Mouse (Mus musculus): ENCODE results near the gene Gm16223. TPM values are rescaled to one million over a fixed set of nuclear protein-coding genes. Genes with fewer than 3 reads are reported as not detected.
A peak's percentile ranks its signal among the peaks of the same experiment; 100 is the strongest.

Gm16223 gene
- total RNA-seq (2021): under 1 TPM in 1 of 2 experiments, not detected in 1; 0.14 TPM
- long read RNA-seq, experiment 1: 0 reads
- long read RNA-seq, experiment 2: 0 reads

- no peak within 1 kb of the TSS for H3K27ac ChIP-seq
- intact Hi-C loops (cut with DNase I): no loop called here
- TF ChIP-seq CTCF (IDR thresholded peaks at IDR 0.05): no peak
- no peak within 1 kb of the TSS for H3K4me3 ChIP-seq
- no peak for DNase-seq (ENCODE audit: extremely low spot score in 1 of 2, low spot score in 2 of 2)
Measured at GRCm38 (mm10) chr5:42067476-42068187, at the start of gene Gm16223. Gene Gm16223 (plus strand): TSS chr5:42067960.

- intact Hi-C loops (cut with DNase I): no loop called here
- Histone ChIP-seq H3K27ac (no peak overlapping the region), H3K4me3 (no peak overlapping the region)
- DNase-seq (ENCODE audit: extremely low spot score in 1 of 2, low spot score in 2 of 2): no peak
- no peak for TF ChIP-seq CTCF (IDR thresholded peaks at IDR 0.05)
Measured at GRCm38 (mm10) chr5:42022029-42022428, 45.7 kb upstream of the Gm16223 start.

- no peak for TF ChIP-seq CTCF (IDR thresholded peaks at IDR 0.05)
- intact Hi-C loops (cut with DNase I): no loop called here
Measured at GRCm38 (mm10) chr5:42023521-42023920, 44.2 kb upstream of the Gm16223 start.

DNA sequence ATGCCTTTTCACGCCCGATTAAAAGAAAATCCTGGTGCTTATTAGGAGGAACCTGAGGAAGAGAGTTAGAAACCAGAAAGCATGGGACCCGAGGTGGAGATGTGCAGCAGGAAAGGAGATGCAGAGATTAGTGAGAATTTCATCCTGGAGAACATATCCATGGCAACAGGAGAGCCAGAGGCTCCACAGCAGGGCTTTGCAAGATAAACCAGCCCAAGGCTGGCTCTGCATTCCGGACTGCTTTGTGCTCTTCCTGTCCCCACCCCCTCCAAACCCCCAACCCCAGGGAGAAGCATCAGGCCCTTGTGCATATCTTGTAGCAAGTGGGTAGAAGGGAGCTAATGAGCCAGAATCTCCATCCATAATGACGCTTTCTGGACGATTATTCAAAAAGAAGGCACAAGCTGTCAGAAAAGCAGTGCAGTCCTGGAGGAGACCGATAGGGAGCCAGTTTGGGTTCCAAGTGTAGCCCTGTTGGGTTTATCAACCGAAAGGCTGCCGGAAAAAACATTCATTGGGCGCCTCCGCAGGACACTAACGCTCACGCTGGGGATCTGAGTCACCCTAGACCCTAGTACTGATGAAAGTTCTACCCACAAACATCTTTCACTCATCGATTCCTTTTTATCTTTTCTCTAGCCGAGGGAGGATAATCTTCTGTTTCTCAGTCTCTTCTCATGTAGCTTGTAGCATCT is 31.2 kb upstream of the Gm16223 start:
- DNase-seq (ENCODE audit: extremely low spot score in 1 of 2, low spot score in 2 of 2): peak in 1 of 2 experiments; percentile 11

More at GRCm38 (mm10) chr5:42023521-42023920, 44.2 kb upstream of the Gm16223 start:
- Histone ChIP-seq H3K27ac (no peak overlapping the region), H3K4me3 (no peak overlapping the region)
- DNase-seq (ENCODE audit: extremely low spot score in 1 of 2, low spot score in 2 of 2): no peak

DNA sequence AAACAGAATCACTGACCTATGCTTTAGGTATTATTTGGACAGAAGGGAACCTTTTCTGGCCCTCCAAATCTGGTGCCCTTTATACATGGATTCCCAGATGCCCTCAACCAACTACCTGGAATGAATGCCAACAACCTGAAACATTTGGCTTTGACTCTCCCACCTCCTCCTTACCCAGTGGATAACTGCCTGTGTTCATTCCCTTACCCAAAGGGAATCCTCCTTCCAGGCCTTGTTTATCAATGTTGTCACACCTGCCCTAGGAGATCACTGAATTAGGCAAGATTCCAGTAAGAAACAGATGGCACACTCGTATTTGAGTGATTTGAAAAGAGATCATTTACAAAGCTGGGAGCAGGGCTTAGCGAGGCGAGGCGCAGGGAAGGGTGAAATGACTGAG is 13.1 kb upstream of the Gm16223 start:
- no peak for DNase-seq (ENCODE audit: extremely low spot score in 1 of 2, low spot score in 2 of 2)
- no peak overlapping the region for H3K4me3 ChIP-seq
- TF ChIP-seq CTCF (IDR thresholded peaks at IDR 0.05): no peak
- no peak overlapping the region for H3K27ac ChIP-seq
- intact Hi-C loops (cut with DNase I): no loop called here

More for the DNA sequence above, 31.2 kb upstream of the Gm16223 start:
- no peak overlapping the region for H3K4me3 ChIP-seq
- no peak overlapping the region for H3K27ac ChIP-seq
- TF ChIP-seq CTCF (IDR thresholded peaks at IDR 0.05): peak; percentile 9; the same call in 1 of the 2 replicates
- intact Hi-C loops (cut with DNase I): no loop called here

DNA sequence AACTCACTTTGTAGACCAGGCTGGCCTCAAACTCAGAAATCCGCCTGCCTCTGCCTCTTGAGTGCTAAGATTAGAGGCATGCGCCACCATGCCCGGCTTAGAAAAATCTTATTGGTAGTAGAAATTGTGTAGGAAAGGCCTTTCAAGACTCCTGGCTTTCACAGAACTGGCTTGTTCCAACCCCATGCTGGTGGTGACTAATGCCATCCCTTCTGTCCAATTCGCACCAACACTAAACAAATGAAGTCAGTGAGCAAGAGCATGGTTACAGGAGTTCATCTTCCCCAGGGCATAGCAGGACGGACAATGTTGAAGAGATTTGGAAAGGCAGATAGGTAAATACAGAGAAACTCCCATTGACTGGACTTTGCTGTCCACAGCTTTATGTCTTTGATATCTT is 12.6 kb upstream of the Gm16223 start:
- no peak overlapping the region for H3K27ac ChIP-seq
- H3K4me3 ChIP-seq: no peak overlapping the region
- no peak for TF ChIP-seq CTCF (IDR thresholded peaks at IDR 0.05)
- no peak for DNase-seq (ENCODE audit: extremely low spot score in 1 of 2, low spot score in 2 of 2)
- intact Hi-C loops (cut with DNase I): no loop called here

DNA sequence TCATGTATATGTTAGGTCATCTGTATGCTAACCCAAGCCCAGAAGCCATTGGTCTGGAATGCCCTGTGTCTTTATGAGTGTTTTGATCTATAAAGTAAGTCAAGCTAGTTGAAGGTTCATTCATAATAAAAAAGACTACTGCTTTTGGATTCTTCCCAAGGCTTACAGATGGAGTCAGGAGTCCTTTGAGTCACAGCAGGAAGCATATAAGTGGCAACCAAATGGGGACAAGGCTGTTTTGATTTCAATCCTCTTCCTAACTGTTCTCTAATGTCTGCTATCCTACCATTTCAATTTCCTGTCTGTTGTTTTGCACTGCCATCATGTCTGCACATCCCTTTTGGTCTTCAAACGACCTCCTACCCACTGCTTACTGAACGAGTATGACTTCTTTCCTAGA is 2.7 kb upstream of the Gm16223 start:
- Histone ChIP-seq H3K4me3 (no peak overlapping the region), H3K27ac (no peak overlapping the region)
- DNase-seq (ENCODE audit: extremely low spot score in 1 of 2, low spot score in 2 of 2): no peak
- no peak for TF ChIP-seq CTCF (IDR thresholded peaks at IDR 0.05)
- intact Hi-C loops (cut with DNase I): no loop called here

DNA sequence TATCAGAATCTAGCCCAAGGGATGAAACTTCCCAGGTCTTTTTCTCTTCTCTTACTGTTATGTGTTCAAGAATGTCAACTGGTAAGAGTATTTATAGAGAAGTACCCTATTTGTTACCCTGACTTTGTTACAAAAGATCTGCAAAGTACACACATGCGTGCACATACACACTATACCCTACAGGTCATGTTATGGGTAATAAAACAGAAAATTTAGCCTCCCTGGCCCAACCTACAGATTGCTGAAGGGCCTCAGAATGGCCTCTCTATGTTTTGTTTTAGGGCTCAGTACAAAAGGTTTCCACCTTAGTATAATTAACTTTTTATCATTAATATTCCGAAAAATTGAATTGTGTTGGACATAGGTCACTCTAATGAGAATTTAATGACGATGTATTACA is 685 bp upstream of the Gm16223 start:
- no peak for DNase-seq (ENCODE audit: extremely low spot score in 1 of 2, low spot score in 2 of 2)
- intact Hi-C loops (cut with DNase I): no loop called here
- no peak for TF ChIP-seq CTCF (IDR thresholded peaks at IDR 0.05)
- Histone ChIP-seq H3K4me3 (no peak overlapping the region), H3K27ac (no peak overlapping the region)

DNA sequence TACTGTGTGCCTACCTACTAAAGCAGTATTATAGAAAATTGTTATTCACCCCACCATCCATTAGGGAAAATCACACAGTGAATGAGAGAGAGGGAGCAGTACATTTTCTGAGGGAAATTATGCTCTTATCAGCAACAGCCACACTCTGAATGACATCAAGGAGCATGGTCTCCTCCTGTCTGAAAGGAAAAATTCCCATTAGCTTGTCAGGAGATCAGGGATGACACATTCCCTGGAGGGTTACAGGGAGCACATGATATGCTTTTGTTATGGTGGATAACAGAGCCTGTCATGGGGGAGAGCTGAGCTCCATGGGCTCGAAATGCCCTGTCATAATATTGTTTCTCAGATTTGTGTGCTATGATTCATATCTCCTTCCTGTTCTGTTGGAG is 424 bp downstream of the Gm16223 start:
- no peak for TF ChIP-seq CTCF (IDR thresholded peaks at IDR 0.05)
- no peak for DNase-seq (ENCODE audit: extremely low spot score in 1 of 2, low spot score in 2 of 2)
- intact Hi-C loops (cut with DNase I): no loop called here
- Histone ChIP-seq H3K4me3 (no peak overlapping the region), H3K27ac (no peak overlapping the region)

- no peak for DNase-seq (ENCODE audit: extremely low spot score in 1 of 2, low spot score in 2 of 2)
- intact Hi-C loops (cut with DNase I): no loop called here
- no peak overlapping the region for H3K27ac ChIP-seq
- no peak overlapping the region for H3K4me3 ChIP-seq
- TF ChIP-seq CTCF (IDR thresholded peaks at IDR 0.05): no peak
Measured at GRCm38 (mm10) chr5:42116586-42117346, 49.0 kb downstream of the Gm16223 start.

DNA sequence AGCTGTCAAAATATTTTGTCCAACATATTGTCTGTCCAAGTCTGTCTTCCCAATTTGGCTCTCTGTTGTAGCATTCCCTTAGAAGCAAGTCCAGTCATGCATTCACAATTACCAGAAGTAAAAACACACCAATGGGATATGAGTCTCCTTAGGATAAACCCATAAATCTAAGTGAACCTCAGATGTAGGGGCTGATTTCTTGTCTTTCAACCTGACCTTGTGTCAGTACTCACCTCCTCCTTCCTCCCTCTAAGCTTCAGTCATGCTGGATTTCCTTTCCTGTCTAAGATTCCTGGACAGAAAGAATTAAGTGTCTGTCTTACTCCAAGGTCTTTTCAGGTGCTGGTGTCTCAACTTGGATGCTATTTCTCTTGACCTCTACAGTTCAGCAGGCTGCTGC is 57.8 kb downstream of the Gm16223 start:
- no peak for TF ChIP-seq CTCF (IDR thresholded peaks at IDR 0.05)
- H3K4me3 ChIP-seq: no peak overlapping the region
- intact Hi-C loops (cut with DNase I): no loop called here
- DNase-seq (ENCODE audit: extremely low spot score in 1 of 2, low spot score in 2 of 2): no peak
- no peak overlapping the region for H3K27ac ChIP-seq

GRCm38 (mm10) chr5:42155626-42156025 is 87.9 kb downstream of the Gm16223 start:
- no peak for TF ChIP-seq CTCF (IDR thresholded peaks at IDR 0.05)
- DNase-seq (ENCODE audit: extremely low spot score in 1 of 2, low spot score in 2 of 2): no peak
- Histone ChIP-seq H3K4me3 (no peak overlapping the region), H3K27ac (no peak overlapping the region)
- intact Hi-C loops (cut with DNase I): no loop called here

Data from left cerebral cortex, adult 2 months (tissue).